Mouse (Mus musculus) urinary bladder, postnatal 0 days (tissue): ENCODE measurements around the gene Gm11168. TPM values are rescaled to one million over a fixed set of nuclear protein-coding genes. Genes with fewer than 3 reads are reported as not detected.

Experiments used
- microRNA-seq: library from miRNA; unstranded; fragments of <30 nt; microRNA quantifications from one replicate; pipeline ENCODE4, GENCODE M21; 2016
- polyA plus RNA-seq: library from polyadenylated mRNA; unstranded; fragments of >200 nt; fragmentation: Nextera tagmentation; extraction: Ambion mirVana; gene quantifications from 2 replicates; pipeline ENCODE4 v1.2.1, GENCODE M21; 2015

Gene Gm11168
- 0.25 TPM in 1 of 2 replicates, not detected in the other for polyA plus RNA-seq

DNA sequence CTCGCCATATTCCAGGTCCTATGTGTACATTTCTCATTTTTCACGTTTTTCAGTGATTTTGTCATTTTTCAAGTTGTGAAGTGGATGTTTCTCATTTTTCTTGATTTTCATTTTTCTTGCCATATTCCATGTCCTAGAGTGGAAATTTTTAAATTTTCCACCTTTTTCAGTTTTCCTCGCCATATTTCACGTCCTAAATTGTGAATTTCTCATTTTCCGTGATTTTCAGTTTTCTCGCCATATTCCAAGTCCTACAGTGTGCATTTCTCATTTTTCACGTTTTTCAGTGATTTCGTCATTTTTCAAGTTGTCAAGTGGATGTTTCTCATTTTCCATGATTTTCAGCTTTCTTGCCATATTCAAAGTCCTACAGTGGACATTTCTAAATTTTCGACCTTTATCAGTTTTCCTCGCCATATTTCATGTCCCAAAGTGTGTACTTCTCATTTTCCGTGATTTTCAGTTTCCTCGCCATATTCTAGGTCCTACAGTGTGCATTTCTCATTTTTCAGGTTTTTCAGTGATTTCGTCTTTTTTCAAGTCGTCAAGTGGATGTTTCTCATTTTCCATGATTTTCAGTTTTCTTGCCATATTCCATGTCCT lies at the start of gene Gm11168:
Gene Gm11168 (plus strand): TSS at position 553 of the 603 bp plus-strand sequence.

DNA sequence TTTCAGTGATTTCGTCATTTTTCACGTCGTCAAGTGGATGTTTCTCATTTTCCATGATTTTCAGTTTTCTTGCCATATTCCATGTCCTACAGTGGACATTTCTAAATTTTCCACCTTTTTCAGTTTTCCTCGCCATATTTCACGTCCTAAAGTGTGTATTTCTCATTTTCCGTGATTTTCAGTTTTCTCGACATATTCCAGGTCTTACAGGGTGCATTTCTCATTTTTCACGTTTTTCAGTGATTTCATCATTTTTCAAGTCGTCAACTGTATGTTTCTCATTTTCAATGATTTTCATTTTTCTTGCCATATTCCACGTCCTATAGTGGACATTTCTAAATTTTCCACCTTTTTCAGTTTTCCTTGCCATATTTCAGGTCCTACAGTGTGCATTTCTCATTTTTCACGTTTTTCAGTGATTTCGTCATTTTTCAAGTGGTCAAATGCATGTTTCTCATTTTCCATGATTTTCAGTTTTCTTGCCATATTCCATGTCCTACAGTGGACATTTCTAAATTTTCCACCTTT lies 2.6 kb upstream of the Gm11168 start, which contains the start of gene Gm10722:
Gene Gm10722 (plus strand): TSS at position 478 of the 528 bp plus-strand sequence.

DNA sequence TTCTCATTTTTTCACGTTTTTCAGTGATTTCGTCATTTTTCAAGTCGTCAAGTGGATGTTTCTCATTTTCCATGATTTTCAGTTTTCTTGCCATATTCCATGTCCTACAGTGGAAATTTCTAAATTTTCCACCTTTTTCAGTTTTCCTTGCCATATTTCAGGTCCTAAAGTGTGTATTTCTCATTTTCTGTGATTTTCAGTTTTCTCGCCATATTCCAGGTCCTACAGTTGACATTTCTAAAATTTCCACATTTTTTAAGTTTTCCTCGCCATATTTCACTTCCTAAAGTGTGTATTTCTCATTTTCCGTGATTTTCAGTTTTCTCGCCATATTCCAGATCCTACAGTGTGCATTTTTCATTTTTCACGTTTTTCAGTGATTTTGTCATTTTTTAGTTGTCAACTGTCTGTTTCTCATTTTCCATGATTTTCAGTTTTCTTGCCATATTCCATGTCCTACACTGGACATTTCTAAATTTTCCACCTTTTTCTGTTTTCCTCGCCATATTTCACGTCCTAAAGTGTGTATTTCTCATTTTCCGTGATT lies 9.7 kb downstream of the Gm11168 start, which contains the start of gene Gm10721:
Gene Gm10721 (plus strand): TSS at position 408 of the 547 bp plus-strand sequence.

DNA sequence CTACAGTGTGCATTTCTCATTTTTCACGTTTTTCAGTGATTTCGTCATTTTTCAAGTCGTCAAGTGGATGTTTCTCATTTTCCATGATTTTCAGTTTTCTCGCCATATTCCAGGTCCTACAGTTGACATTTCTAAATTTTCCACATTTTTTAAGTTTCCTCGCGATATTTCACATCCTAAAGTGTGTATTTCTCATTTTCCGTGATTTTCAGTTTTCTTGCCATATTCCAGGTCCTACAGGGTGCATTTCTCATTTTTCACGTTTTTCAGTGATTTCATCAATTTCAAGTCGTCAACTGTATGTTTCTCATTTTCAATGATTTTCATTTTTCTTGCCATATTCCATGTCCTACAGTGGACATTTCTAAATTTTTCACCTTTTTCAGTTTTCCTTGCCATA lies 12.2 kb downstream of the Gm11168 start, which contains the start of gene Gm10720:
Gene Gm10720 (plus strand): TSS at position 301 of the 400 bp plus-strand sequence.

DNA sequence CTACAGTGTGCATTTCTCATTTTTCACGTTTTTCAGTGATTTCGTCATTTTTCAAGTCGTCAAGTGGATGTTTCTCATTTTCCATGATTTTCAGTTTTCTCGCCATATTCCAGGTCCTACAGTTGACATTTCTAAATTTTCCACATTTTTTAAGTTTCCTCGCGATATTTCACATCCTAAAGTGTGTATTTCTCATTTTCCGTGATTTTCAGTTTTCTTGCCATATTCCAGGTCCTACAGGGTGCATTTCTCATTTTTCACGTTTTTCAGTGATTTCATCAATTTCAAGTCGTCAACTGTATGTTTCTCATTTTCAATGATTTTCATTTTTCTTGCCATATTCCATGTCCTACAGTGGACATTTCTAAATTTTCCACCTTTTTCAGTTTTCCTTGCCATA lies 14.0 kb downstream of the Gm11168 start, which contains the start of gene Gm10719:
Gene Gm10719 (plus strand): TSS at position 301 of the 400 bp plus-strand sequence.

DNA sequence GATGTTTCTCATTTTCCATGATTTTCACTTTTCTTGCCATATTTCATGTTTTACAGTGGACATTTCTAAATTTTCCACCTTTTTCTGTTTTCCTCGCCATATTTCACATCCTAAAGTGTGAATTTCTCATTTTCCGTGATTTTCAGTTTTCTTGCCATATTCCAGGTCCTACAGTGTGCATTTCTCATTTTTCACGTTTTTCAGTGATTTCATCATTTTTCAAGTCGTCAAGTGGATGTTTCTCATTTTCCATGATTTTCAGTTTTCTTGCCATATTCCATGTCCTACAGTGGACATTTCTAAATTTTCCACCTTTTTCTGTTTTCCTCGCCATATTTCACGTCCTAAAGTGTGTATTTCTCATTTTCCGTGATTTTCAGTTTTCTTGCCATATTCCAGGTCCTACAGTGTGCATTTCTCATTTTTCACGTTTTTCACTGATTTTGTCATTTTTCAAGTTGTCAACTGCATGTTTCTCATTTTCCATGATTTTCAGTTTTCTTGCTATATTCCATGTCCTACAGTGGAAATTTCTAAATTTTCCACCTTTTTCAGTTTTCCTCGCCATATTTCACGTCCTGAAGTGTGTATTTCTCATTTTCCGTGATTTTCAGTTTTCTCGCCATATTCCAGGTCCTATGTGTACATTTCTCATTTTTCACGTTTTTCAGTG lies 20.3 kb downstream of the Gm11168 start, which contains the start of gene Gm10718:
Gene Gm10718 (plus strand): TSS at position 236 of the 673 bp plus-strand sequence.

DNA sequence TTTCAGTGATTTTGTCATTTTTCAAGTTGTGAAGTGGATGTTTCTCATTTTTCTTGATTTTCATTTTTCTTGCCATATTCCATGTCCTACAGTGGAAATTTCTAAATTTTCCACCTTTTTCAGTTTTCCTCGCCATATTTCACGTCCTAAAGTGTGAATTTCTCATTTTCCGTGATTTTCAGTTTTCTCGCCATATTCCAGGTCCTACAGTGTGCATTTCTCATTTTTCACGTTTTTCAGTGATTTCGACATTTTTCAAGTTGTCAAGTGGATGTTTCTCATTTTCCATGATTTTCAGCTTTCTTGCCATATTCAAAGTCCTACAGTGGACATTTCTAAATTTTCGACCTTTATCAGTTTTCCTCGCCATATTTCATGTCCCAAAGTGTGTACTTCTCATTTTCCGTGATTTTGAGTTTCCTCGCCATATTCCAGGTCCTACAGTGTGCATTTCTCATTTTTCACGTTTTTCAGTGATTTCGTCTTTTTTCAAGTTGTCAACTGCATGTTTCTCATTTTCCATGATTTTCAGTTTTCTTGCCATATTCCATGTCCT lies 21.8 kb downstream of the Gm11168 start, which contains the start of gene Gm10717:
Gene Gm10717 (plus strand): TSS at position 506 of the 556 bp plus-strand sequence.

DNA sequence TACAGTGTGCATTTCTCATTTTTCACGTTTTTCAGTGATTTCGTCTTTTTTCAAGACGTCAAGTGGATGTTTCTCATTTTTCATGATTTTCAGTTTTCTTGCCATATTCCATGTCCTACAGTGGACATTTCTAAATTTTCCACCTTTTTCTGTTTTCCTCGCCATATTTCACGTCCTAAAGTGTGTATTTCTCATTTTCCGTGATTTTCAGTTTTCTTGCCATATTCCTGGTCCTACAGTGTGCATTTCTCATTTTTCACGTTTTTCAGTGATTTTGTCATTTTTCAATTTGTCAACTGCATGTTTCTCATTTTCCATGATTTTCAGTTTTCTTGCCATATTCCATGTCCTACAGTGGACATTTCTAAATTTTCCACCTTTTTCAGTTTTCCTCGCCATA lies 31.2 kb downstream of the Gm11168 start, which contains the start of gene Gm17535:
Gene Gm17535 (plus strand): TSS at position 301 of the 400 bp plus-strand sequence.

DNA sequence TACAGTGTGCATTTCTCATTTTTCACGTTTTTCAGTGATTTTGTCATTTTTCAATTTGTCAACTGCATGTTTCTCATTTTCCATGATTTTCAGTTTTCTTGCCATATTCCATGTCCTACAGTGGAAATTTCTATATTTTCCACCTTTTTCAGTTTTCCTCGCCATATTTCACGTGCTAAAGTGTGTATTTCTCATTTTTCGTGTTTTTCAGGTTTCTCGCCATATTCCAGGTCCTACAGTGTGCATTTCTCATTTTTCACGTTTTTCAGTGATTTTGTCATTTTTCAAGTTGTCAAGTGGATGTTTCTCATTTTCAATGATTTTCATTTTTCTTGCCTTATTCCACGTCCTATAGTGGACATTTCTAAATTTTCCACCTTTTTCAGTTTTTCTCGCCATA lies 33.4 kb downstream of the Gm11168 start, which contains the start of gene Gm10715:
Gene Gm10715 (plus strand): TSS at position 301 of the 400 bp plus-strand sequence.

Small RNA genes within 50 kb of the gene (microRNA-seq; reads per million reads assigned to microRNA genes)
- gene Mir101c = not detected

Other genes starting within 250 kb of the Gm11168 start
- gene Gm10722, start 2.4 kb upstream of the Gm11168 start, polyA plus RNA-seq = not detected in 2 replicates
- 0.20 TPM in 1 of 2 replicates, not detected in the other for gene Gm10721, start 9.8 kb downstream of the Gm11168 start, polyA plus RNA-seq
- gene Gm10720, start 12.3 kb downstream of the Gm11168 start, polyA plus RNA-seq = not detected in 2 replicates
- 0.20 TPM in 1 of 2 replicates, not detected in the other for gene Gm10719, start 14.1 kb downstream of the Gm11168 start, polyA plus RNA-seq
- 0.39 and 0.97 TPM in 2 replicates for gene Gm10718, start 20.2 kb downstream of the Gm11168 start, polyA plus RNA-seq
- gene Gm10717, start 22.1 kb downstream of the Gm11168 start, polyA plus RNA-seq = 0.43 and 1.1 TPM in 2 replicates
- gene Gm17535, start 31.3 kb downstream of the Gm11168 start, polyA plus RNA-seq = not detected in 2 replicates
- not detected in 2 replicates for gene Gm10715, start 33.5 kb downstream of the Gm11168 start, polyA plus RNA-seq